Mouse (Mus musculus): ENCODE measurements around the gene Ctdspl. TPM values are rescaled to one million over a fixed set of nuclear protein-coding genes. Genes with fewer than 3 reads are reported as not detected.
A peak's percentile ranks its signal among the peaks of the same experiment; 100 is the strongest.

Gene Ctdspl
- total and polyA plus RNA-seq, 2 experiments from 2014 or later, result 4.6 to 7.8 TPM

- no peaks in the 10 kb centered on the region for H3K4me1 ChIP-seq (ENCODE audit: insufficient read depth)
- no peak for ATAC-seq
- no peaks in the 10 kb centered on the region for H3K9me3 ChIP-seq (ENCODE audit: low read length)
- no peak for DNase-seq
- no peak overlapping the region for H3K27ac ChIP-seq (ENCODE audit: low read depth, low read length)
- H3K4me2 ChIP-seq (ENCODE audit: low read depth), result no peak overlapping the region
- H3K4me3 ChIP-seq (ENCODE audit: low read depth, low read length), result no peak overlapping the region
- H3K9ac ChIP-seq, result no peak overlapping the region
- WGBS, result 49% methylated on average over 12 of the region's 12 CpGs
- H3K27me3 ChIP-seq (ENCODE audit: insufficient read depth, low read length), result no peaks in the 10 kb centered on the region
- TF ChIP-seq CTCF (IDR thresholded peaks at IDR 0.05; ENCODE audit: low read depth), result no peak
- no peaks in the 10 kb centered on the region for H3K36me3 ChIP-seq (ENCODE audit: insufficient read depth)
These were observed 9.8 kb downstream of the Ctdspl start for GRCm38 (mm10) chr9:118936071-118936470.

- no peak for TF ChIP-seq CTCF (IDR thresholded peaks at IDR 0.05; ENCODE audit: low read depth)
- H3K36me3 ChIP-seq (ENCODE audit: insufficient read depth), result no peaks in the 10 kb centered on the region
- no peak overlapping the region for H3K4me2 ChIP-seq (ENCODE audit: low read depth)
- no peaks in the 10 kb centered on the region for H3K9me3 ChIP-seq (ENCODE audit: low read length)
- ATAC-seq (peak; percentile 42), DNase-seq (no peak)
- no peak overlapping the region for H3K9ac ChIP-seq
- WGBS, result 59% methylated on average over 3 of the region's 3 CpGs
- no peaks in the 10 kb centered on the region for H3K4me1 ChIP-seq (ENCODE audit: insufficient read depth)
- H3K27ac ChIP-seq (ENCODE audit: low read depth, low read length), result no peak overlapping the region
- no peaks in the 10 kb centered on the region for H3K27me3 ChIP-seq (ENCODE audit: insufficient read depth, low read length)
- no peak overlapping the region for H3K4me3 ChIP-seq (ENCODE audit: low read depth, low read length)
These were observed 11.3 kb downstream of the Ctdspl start for GRCm38 (mm10) chr9:118937515-118937914.

GRCm38 (mm10) chr9:118939410-118939809 lies 13.2 kb downstream of the Ctdspl start:
- Histone ChIP-seq H3K9ac (no peak overlapping the region), H3K27ac (ENCODE audit: low read depth, low read length) (no peak overlapping the region), H3K36me3 (ENCODE audit: insufficient read depth) (no peaks in the 10 kb centered on the region), H3K4me3 (ENCODE audit: low read depth, low read length) (no peak overlapping the region), H3K27me3 (ENCODE audit: insufficient read depth, low read length) (no peaks in the 10 kb centered on the region), H3K4me1 (ENCODE audit: insufficient read depth) (no peaks in the 10 kb centered on the region), H3K4me2 (ENCODE audit: low read depth) (no peak overlapping the region), H3K9me3 (ENCODE audit: low read length) (no peaks in the 10 kb centered on the region)
- 47% methylated on average over 13 of the region's 13 CpGs for WGBS
- ATAC-seq (no peak), DNase-seq (no peak)
- no peak for TF ChIP-seq CTCF (IDR thresholded peaks at IDR 0.05; ENCODE audit: low read depth)

GRCm38 (mm10) chr9:118939831-118940230 lies 13.6 kb downstream of the Ctdspl start:
- Histone ChIP-seq H3K36me3 (ENCODE audit: insufficient read depth) (no peaks in the 10 kb centered on the region), H3K9ac (no peak overlapping the region), H3K9me3 (ENCODE audit: low read length) (no peaks in the 10 kb centered on the region), H3K4me2 (ENCODE audit: low read depth) (no peak overlapping the region), H3K4me3 (ENCODE audit: low read depth, low read length) (no peak overlapping the region), H3K27ac (ENCODE audit: low read depth, low read length) (no peak overlapping the region), H3K4me1 (ENCODE audit: insufficient read depth) (no peaks in the 10 kb centered on the region), H3K27me3 (ENCODE audit: insufficient read depth, low read length) (no peaks in the 10 kb centered on the region)
- DNase-seq (no peak), ATAC-seq (no peak)
- 80% methylated on average over 12 of the region's 12 CpGs for WGBS
- no peak for TF ChIP-seq CTCF (IDR thresholded peaks at IDR 0.05; ENCODE audit: low read depth)

- no peak for ATAC-seq
- TF ChIP-seq CTCF (IDR thresholded peaks at IDR 0.05; ENCODE audit: low read depth), result no peak
- Histone ChIP-seq H3K9me3 (ENCODE audit: low read length) (no peaks in the 10 kb centered on the region), H3K36me3 (ENCODE audit: insufficient read depth) (no peaks in the 10 kb centered on the region), H3K9ac (no peak overlapping the region), H3K4me1 (ENCODE audit: insufficient read depth) (no peaks in the 10 kb centered on the region), H3K27me3 (ENCODE audit: insufficient read depth, low read length) (no peaks in the 10 kb centered on the region), H3K4me2 (ENCODE audit: low read depth) (no peak overlapping the region), H3K27ac (ENCODE audit: low read depth, low read length) (no peak overlapping the region), H3K4me3 (ENCODE audit: low read depth, low read length) (no peak overlapping the region)
- no peak for DNase-seq
- WGBS, result 57% methylated on average over 12 of the region's 12 CpGs
These were observed 14.4 kb downstream of the Ctdspl start for GRCm38 (mm10) chr9:118940591-118941207.

- Histone ChIP-seq H3K27ac (ENCODE audit: low read depth, low read length) (no peak overlapping the region), H3K4me3 (ENCODE audit: low read depth, low read length) (no peak overlapping the region), H3K27me3 (ENCODE audit: insufficient read depth, low read length) (no peaks in the 10 kb centered on the region), H3K4me2 (ENCODE audit: low read depth) (no peak overlapping the region), H3K9me3 (ENCODE audit: low read length) (no peaks in the 10 kb centered on the region), H3K36me3 (ENCODE audit: insufficient read depth) (no peaks in the 10 kb centered on the region), H3K9ac (no peak overlapping the region), H3K4me1 (ENCODE audit: insufficient read depth) (no peaks in the 10 kb centered on the region)
- 85% methylated on average over 4 of the region's 4 CpGs for WGBS
- TF ChIP-seq CTCF (IDR thresholded peaks at IDR 0.05; ENCODE audit: low read depth), result no peak
- DNase-seq (no peak), ATAC-seq (no peak)
These were observed 15.8 kb downstream of the Ctdspl start for GRCm38 (mm10) chr9:118942030-118942429.

- Histone ChIP-seq H3K36me3 (ENCODE audit: insufficient read depth) (no peaks in the 10 kb centered on the region), H3K4me1 (ENCODE audit: insufficient read depth) (no peaks in the 10 kb centered on the region), H3K27ac (ENCODE audit: low read depth, low read length) (no peak overlapping the region), H3K4me3 (ENCODE audit: low read depth, low read length) (no peak overlapping the region), H3K27me3 (ENCODE audit: insufficient read depth, low read length) (no peaks in the 10 kb centered on the region), H3K4me2 (ENCODE audit: low read depth) (no peak overlapping the region), H3K9me3 (ENCODE audit: low read length) (no peaks in the 10 kb centered on the region), H3K9ac (no peak overlapping the region)
- ATAC-seq, result no peak
- WGBS, result 51% methylated on average over 5 of the region's 5 CpGs
- no peak for DNase-seq
- TF ChIP-seq CTCF (IDR thresholded peaks at IDR 0.05; ENCODE audit: low read depth), result no peak
These were observed 17.7 kb downstream of the Ctdspl start for GRCm38 (mm10) chr9:118943941-118944340.

All from forebrain, postnatal 0 days (tissue).